Mouse (Mus musculus): ENCODE measurements around the gene Smg6.
"Not testable (repeated sequence)": the region's sequence is repeated elsewhere in the genome, so short reads cannot be mapped to it uniquely, and the experiment has no call there.

Gene Smg6

DNA sequence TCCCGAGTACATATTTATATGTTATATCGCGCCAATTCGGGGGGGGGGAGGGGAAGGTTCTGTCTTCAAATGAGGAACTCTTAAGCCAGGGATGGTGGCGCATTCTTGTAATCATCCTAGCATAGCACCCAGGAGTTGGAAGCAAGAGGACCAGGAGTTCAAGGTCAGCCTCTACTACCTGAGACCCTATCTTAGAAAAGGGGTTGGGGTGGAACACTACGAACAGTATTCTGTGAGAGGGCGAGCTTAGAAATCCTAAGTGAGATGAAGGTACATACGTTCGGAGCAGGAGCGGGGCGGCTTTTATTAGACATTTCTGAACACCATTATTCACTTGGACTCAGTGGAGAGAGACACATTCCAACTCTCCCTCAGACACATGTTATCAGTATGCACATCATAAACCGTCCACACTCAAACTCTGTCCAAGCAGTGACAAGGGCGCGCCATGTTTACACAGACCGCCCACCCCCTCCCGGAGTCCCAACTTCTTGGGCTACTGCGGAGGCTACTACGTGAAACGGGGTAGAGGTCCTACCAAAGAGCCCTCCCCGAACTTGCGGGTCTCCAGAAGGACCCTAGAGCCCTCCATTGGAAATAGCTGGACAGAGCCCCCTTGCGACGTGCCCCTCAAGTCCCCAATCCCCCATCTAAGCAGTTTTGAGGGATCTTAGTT is 243.9 kb downstream of the Smg6 start, which contains the start of gene Hic1:
Gene Hic1, minus strand, starts transcription at position 115 of the 676 bp plus-strand sequence.
- peak; percentile 45 to 51 for DNase-seq

DNA sequence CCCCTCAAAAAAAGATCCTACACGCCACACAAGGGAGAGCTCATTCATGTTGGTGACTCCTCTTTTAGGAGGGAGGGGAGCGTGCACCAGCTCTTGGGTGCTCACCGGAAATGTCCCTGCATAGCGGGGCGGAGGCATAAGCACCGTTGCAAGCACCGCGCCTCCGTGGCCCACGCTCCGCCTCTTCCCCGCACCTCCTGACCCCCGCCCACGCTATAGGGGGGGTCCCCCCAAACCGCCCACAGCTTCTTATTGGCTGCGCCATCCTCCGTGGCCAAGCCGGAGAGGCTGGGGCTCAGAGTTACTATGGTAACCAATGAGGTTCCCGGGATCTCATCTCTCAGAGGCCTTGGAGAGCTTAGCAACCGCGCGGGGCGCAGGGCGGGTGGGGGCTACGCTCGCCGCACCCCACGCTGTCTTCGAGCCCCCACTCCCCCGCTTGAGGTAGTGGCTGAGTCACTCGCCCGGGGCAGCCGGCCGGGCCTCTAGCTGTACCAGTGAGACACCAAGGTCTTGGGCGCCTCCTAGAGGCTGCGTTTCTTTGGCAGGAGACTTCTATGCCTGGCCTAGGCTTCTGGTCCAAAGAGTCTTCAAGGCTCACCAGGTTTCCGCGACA is 244.6 kb downstream of the Smg6 start:
- DNase-seq, result peak; percentile 96 to 98

DNA sequence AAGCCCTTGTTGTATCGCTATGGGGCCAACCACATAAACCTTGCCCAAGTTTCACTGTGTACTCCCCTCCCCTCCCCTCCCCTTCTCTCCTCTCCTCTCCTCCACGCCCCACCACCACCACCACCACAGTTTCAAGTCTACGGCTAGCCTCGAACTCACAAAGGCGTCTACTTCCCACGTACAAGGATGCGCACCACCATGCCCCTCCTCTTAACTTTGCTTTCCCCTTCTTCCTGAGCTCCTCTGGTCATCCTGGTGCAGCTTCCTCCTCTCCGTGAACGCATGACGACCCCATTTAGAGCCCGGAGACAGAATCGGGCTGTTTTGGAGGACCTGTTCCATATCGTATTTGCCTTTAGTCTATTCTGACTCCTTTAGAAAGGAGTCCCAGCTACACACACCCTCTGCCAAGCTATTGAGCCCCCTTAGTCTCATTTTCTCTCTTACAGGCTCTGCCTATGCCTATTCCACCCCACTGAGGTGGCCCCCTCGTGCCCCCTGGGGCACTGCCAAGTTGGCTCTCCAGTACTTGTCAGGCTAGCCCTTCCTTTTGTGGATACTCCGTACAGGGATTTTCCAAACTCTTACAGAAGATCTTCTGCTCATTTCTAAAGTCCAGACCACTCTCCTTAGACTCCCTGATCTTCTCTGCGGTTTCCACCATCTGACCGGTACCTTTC is 245.7 kb downstream of the Smg6 start:
- DNase-seq, result peak; percentile 47 to 51

DNA sequence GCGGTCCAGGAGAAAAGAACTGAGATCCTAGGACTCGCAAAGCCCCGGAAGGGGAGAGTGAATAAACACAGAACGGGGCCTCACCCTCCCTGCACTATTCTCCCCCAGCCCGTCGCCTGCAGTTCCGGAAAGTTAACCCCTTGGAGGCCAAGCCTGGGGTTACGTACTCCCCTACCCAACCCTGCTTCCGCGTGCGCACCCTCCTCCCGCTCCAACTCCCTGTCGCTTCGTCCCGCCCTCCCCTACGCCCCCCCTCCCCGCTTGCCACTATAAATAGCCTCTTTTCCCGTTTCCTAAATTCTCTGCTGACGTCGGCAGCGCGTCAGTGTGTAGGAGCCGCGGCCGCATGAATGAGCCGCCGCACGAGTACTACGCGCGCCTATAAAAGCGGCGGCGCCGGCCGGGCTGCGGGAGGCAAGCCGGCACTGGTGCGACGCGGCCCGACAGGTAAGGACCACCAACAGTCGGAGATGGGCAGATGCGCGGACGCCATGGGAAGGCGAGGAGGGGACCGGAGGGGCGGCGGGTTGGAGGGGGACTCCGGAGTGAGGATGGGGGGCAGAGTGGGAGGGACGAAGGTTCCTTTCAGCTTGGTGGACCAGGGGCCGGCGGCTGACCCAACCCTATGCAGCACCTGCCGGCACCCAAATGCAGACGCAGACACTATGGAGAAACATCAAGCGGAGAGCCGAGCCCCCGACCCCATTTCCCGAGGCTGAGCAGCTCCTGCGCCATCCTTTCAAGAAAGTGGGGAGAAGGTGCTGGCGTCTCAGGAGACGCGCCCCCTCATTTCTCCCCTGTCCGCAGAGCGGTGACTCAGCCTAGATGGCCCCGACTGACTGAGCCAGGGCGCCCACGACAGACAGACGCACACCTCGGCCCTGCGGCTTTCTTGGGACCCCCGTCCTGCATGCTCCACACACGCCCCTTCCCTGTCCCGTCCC is 246.8 kb downstream of the Smg6 start:
- peak; percentile 72 to 73 for DNase-seq

DNA sequence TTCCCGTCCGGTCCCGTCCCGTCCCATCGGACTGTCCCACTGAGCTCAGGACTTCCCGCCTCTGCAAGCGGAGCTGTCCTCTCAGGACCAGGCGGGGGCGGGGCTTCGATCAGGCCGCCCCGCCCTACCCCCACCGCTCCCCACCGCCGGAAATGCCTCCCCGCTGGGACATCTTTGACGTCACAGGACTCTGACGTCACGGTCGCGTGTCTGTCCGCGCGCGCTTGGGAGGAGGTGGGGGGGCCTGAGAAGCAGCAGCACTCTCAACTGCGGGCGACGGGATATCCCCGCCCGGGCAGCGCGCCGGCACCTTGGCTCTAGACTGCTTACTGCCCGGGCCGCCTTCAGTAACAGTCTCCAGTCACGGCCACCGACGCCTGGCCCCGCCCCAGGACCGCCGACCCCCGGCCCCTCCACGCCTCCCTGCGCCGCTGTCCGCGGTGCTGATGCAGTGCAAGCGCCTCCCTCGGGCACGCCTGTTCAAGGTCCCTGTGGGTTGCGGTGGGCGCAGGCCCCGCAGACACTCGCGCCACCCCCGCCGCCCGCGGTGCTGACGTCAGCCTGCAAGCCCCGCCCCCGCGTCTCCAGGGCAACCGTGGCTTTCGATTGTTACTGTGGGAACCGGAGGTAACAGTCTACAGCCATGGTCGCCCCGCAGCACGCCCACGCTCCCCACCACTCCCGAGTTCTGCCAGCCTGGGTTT is 247.6 kb downstream of the Smg6 start:
- peak; percentile 97 for DNase-seq

DNA sequence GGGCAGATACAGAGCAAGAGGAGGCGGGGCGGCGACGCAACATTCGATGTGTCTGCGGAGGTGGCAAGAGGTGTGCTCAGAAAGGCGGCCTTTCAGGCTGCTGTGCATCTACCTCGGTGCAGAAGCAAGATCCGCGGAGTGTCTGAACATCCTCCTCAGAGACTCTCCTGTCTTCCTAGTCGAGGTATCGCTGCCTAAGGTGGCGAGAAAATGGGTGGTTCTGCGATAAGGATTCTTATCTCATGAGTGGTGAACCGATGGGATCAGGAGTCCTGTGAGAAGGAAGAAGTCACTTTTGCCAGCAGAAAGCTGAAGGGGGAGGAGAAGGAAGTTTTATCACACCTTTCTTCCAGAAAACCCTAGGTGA is 248.2 kb downstream of the Smg6 start:
- no peak for DNase-seq

DNA sequence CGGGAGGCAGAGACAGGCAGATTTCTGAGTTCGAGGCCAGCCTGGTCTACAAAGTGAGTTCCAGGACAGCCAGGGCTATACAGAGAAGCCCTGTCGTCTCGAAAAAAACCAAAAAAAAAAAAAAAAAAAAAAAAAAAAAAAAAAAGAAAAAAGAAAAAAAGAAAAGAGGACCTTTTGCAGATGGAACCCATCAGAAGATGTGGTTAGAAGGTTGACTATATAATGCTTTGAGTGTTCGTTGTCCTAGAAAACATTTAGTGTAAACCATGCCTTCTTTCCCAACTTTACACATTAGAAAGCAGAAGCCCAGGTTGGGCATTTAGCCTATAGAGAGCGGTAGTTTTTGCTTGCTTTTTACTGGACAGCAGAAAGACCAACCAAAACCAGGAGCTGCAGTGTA is 249.0 kb downstream of the Smg6 start:
- not testable (repeated sequence) for DNase-seq

DNA sequence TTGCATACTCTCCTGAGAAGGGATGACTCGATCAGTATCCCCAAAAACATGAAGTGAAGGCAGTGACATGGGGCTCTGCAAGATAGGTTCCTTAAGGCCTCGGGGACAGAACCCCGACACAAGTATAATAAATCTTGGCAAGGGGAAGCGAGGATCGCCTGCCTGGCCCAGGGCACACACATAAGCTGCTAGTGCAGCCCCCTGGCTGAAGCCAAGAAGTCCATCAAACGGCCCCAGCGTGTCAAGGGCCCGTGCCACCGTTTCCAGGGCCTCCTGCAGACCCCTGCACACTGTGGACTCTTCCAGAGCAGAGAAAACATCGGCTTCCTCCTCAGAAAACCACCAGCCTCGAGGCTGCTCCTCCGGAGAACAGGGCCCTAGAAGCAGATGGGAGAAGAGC is 252.4 kb downstream of the Smg6 start:
- no peak for DNase-seq

DNA sequence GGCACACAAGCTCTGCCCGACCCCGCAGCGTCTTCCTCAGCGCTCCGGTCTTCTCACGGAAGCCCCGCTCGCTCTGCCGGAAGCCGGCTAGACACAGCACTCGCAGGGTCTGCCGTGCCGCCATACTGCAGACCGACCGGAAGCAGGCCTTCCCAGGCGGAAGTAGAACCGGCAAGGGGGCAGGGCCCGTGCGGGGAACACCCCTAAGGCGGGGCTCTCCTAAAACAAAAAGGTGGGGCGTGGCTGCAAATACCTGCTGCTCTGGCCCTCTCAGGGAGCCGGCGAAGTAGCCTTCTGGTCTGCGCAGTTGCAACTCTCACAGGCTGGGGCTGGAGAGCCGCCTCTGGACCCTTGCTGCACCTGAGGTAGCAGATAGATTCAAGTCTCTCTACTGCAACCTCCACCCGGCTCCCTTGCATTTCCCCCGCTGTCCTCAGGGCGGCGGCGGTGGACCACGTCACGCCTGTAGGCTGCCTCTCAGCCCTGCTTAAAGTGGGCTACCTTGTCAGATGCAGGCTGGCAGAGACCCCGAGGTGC is 253.1 kb downstream of the Smg6 start, which contains the start of gene Ovca2:
Gene Ovca2, minus strand, starts transcription at position 164 of the 537 bp plus-strand sequence.
- peak; percentile 96 to 97 for DNase-seq

DNA sequence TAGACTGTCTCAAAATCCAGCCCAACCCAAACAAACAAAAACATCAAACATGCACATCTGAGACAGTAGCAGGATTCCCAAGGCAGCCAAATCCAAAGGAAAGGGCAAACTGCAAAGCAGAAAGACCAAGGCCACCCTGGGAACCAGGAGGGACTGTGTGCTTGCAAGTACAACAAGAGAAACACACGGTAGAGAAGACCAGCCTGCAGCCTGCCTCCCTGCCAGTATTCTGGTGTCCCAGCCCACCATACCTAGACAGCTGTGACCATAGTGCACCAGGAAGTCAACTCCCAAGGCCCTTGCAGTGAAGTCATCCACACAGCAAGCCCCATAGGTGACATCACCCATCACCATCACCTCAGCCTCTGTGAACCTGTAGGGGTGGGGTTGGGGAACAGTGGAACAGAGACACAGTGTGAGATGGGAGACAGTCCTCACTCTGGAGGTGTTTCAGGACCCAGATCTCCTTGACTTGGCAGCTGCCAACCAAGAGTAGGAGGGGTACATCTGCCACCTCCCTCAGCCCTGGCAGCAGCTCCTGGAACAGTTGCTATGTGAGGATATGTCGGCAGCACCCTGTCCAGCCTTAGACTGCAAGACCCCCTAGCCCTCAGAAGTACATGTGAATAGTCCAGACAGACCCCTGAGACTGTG is 258.4 kb downstream of the Smg6 start:
- no peak for DNase-seq

DNA sequence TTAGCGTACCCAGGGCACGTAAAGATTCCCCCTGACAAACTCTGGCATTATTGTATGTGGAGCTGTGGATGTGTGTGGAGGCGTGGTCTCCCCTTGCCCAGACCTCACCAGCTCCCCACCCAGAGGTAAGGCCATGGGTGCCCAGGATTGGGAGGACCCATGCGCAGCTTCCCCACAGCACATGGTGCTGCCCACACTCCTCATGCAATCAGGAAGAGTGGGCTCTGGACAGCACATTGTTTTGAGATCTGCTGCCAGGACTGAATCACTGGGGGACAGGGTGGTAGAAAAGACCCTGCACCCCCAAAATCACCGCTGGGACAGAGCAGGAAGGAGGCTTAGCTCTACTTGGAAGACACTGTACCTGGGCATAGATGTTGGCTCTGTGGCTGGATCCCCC is 258.9 kb downstream of the Smg6 start:
- DNase-seq, result no peak

DNA sequence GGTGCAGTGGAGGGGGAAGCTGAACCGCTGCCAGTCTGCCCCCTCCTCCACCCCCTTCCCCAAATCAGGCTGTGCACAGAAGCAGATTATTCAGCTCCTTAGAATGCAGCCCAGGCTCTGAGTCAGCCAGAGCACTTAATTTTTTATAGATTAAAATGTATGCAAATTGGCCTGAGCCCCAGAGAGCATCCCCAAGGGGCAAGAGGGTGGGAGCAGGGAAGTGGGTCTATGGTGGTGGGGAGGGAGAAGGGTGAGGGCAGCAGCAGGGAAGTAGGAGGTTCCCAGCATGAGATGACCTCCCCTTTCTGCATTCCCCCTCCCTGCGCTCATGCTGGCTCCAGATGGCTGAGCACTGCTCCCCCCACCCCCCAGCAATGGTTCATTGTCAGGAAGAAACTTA is 259.4 kb downstream of the Smg6 start:
- no peak for DNase-seq

DNA sequence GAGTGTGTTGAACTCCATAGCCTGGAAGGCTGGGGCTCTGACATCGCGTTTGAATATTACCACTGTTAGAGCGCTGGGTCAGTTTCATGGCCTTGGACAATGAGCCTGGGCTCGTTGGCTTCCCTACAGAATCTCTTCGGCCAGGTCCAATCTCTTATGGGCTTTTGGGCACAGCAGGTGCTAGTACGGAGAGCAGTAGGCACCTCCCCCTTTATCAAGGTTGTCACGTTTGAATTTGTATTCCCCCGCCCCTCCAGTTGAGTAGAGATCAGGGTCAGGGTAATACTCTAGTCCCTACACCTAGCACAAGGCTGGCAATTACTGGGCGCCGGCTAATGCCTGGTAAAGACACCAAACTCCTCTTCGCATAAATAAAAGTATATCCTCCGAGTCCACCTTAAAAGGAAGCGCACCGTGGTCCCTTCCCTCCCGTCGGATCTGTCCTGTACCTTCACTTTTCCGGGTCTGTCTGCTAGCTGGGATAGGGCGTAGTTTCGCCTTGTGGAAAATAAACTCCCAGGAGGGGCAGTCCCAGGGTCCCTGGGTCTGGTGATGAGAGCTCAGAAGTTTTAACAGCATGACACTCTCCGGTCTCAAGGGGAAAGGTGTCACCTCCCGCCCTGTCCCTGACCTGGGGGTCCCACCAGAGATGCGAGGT is 264.2 kb downstream of the Smg6 start:
- peak in 1 of 2 experiments; percentile 26 for DNase-seq

DNA sequence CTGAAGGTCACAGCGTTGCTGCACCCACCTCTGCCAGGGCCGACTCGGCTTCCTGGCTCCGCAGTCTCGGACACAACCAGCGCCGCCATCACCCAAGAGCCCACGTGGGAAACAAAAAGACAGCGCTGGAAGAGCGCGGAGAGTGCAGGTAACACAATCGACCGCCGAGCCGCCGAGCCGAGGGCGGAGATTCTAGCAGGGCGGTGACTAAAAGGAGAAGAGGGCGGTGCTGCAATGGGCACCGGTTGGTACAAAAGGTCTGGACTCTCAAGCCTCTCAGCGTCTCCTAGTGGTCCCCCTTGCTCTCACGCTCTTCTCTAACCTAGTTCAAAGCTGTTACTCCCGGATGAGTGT is 264.7 kb downstream of the Smg6 start:
- DNase-seq, result peak; percentile 88 to 91

DNA sequence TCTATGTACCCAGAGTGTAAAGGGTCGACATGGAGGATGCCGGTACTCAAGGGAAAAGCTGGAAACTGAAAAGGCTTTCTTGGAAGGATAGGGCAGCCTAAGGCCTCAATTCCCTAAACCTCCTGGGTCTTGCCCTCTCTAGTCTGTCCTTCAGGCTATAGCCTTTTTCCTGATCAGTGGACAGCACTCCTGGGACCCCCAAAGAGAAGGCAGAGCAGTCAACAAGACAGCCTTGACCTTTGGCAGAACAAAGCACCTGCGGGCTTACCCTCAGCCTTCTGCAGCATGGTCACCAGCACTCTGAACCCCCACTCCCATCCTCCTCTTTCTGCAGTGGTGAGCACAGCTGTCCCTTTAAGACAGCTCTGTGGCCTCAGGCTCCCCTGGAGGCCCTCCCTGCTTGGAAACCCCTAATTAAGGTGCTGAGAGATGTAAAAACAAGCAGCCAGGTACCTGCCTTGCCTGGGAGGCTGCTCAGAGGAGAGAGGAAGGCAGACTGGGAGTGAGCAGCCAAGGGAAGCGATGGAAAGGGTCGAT is 265.4 kb downstream of the Smg6 start, which contains the start of gene Dph1:
Gene Dph1, minus strand, starts transcription at position 337 of the 537 bp plus-strand sequence.
- DNase-seq, result no peak

DNA sequence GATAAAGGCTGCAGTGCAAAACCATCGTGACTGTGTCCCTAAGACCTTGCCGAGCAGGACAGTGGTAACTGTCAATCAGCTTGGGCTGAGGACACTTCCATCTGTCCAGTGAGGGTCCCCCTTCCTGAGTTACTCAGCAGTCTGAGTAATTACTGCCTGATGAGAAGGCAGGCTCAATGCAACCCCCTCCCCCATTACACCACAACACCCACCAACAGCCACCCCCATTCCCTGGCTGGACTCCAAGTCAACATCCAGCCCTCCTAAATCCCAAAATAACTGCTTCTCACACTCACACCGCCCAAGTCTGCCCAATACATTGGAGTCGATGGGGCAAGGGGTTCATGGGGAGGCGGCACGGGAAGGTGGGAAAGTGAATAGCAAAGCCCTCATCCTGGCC is 266.2 kb downstream of the Smg6 start:
- peak in 1 of 2 experiments; percentile 53 for DNase-seq

DNA sequence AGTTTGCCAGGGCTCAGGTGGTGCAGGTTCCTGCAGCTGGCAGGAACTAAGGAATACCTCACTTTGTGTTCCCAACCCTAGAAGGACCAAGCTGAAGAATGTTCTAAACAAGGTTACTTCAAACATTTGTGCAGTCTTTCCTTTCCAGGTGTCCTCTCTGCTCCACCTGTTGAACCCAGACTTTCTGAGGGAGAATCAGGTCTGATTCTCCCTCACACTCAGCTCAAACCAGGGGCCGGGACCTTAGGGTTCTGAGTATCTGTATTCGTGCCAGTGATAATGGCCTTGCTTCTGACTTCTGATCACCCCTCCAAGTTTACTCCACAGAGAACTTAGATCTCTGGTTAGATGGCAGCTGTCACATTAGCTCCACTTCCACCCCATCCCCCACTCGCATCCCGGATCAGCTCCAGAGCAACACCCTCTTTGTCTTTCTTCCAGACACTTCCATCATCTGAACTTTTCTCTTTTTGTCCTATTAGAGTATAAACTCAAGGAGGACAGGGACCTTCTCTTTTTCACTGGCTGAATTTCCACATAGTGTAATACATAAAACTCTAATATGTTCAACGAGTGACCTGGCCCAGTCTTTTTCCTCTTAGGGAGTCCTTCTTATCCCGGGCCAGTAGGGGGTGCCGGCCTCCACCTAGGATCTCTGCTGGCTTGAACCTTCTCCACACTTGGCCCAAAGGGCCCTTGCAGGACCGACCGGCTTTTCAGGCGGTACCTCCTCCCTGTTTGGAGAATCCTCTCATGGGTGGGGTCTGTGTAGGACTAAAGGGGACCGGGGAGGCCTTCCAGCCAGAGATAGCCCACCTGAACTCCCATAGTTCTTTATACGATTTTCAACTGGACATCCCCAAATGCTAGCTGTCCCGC is 267.0 kb downstream of the Smg6 start:
- peak; percentile 91 for DNase-seq

DNA sequence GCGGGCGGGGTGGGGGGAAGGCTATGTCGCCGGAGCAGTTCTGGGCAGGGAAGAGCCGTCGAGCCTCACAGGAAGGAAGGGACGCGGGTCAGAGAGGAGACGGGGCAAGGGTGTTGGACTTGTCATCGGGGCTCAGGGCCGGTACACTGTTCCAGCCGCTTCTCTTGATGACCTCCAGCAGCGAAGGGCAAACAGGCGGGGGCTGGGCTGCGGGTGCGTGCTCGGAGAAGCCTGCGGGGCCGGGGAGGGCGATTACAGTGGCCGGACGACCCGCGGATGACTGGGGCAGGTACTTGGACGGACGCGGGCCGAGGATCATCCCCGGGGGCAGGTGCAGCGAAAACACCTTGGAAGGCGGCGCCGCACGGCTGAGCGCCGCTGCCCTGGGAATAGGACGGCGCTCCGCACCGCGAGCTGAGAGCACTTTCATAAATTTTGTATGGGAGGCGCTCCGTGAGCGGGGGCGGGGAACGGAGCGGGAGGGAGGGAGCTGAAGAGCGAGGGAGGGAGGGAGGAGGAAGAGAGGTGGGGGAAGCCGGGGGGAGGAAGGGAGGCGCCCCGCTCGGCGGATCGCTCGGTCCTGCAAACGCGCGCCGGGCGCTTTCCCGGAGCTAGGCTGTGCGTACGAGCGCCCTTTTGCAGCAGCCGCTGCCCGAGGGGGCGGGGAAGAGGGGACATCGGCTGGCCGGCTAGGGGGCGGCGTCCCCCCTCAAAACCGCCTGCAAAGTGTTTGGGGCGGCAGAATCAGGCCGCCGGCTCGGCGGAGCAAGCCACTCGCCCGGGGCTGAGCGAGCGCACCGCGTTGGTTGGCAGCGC is 267.8 kb downstream of the Smg6 start, which contains the start of gene Rtn4rl1:
Gene Rtn4rl1, plus strand, starts transcription at position 528 of the 816 bp plus-strand sequence.
- DNase-seq, result peak; percentile 74 to 77
